Mouse (Mus musculus): ENCODE measurements at regions not wholly inside any gene's neighbourhood (a gene's known extent, or its start where the extent isn't known, plus 50 kb on each side); places are given as distances from the start of the nearest gene placed in this dataset.

- DNase-seq (ENCODE audit: low spot score in 2 of 2), result peak; percentile 32 to 54
These were observed 1140.3 kb downstream of the Gm9008 start for GRCm38 (mm10) chr6:75357286-75357685.

- DNase-seq (ENCODE audit: low spot score in 2 of 2), result no peak
These were observed 1156.5 kb downstream of the Gm9008 start for GRCm38 (mm10) chr6:75341055-75341454.
